Mouse (Mus musculus) 3T3-L1 (cell line): ENCODE results near the gene Oit3.

Experiments used
- DNase-seq: peaks from one replicate; pipeline ENCODE4 v3.0.0-alpha.2; 2015; ENCODE audit warnings: low read depth, low spot score

Oit3 gene

DNA sequence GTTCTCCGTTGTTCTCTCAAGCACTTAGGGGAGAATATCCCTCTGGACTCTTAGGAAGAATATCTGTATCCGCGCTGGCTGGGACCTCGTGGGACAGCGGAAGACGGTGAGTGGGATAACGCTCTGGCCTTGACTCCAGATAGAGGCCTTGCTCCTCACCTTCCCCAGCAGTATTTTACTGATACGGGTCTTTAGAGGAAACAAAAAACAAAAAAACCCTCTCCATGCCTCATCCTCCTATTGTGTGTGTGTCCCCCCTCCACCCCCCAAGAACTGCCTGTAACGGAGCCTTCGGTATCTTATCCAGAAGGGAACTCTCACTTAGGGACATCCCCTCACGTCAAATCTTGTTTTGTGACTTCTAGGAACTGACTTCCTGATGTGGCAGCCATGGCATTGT, at the start of gene Oit3:
TSS of gene Oit3 (minus strand) at position 44 of the 400 bp plus-strand sequence.
- DNase-seq: no peak

DNA sequence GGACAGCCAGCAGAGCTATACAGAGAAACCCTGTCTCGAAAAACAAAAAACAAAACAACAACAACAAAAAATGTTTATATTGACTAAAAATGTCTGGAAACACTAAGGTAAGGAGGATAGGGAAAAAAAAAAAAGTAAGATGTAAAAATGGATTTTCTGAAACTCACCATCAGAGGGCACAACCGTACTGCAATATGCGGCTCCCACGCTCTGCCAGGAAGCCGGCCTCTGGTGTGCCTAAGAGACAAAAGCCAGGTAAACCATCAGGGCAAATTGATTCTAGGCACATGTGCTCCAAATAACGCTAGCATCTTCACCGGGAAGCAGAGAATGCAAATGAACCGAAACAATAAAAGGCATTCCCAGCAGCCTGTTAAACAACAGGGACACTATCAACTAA, 49.3 kb upstream of the Oit3 start:
- DNase-seq: no peak

DNA sequence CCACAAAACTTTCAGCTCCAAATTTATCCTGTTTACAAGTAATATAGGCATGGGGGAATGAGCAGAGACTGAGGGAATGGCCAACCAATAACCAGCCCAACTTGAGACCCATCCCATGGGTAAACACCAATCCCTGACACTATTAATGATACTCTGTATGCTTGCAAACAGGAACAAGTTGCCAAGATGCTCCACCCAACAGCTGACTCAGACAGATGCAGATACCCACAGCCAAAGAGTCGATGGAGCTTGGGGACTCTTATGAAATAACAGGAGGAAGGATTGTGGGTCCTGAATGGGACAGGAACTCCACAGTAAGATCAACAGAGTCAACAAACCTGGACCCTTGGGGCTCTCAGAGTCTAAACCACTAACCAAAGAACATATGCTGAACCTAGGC, 47.8 kb upstream of the Oit3 start:
- DNase-seq: no peak

DNA sequence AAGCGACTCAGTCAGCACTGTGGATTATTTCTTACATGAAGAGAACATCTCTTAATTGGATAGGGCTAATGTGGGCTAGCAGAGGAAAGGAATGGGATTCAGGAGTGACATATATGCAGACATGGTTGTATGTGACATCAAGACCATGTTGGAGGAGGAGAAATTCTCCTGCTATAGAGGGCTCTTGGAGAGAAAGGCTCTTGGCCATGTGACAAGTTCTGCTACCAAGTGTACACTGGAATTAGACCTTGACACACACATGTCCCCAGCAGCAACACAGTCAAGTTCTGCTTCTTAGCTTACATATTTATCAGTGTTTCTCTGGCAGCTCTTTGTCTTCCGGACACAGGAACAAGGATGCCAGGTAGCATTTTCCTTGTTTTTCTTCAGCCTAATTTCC, 45.8 kb upstream of the Oit3 start:
- DNase-seq: no peak

DNA sequence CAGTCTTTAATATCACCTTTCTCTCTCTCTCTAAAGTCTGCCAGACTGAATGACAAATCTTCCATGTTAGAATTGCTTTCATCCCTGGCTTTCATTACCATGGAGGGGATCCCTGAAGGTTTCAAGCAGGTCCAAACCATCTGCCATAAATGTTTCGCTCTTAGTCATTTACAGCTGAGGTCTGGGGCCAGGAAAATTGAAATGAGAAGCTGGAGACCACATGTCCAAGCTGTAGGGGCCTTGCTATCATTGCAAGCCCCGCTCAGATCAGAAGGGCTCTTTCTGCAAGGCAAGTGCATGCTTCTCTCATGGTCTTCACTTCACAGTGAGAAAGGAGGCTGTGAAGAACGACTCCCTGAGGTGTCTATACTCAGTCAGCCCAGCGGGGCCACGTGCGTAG, 42.7 kb upstream of the Oit3 start:
- no peak for DNase-seq

DNA sequence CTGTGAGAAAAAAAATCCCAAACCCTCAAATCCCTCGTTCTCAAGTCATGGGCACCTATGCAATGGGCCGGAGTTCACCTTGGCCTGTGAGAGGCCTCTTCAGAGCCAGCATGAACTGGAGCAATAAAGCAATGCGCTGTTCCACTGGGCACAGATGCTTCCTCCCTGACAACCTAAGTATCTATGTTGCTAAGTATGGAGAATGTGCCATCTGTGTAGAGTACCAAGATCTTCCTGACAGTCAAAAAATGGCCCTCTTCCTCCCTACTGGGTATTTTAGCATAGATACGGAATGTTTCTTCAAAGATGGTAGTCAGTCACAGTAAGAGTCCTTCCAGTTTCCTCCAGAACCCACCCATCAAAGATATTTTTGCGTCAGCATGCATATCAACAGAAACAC, 39.8 kb upstream of the Oit3 start:
- no peak for DNase-seq

DNA sequence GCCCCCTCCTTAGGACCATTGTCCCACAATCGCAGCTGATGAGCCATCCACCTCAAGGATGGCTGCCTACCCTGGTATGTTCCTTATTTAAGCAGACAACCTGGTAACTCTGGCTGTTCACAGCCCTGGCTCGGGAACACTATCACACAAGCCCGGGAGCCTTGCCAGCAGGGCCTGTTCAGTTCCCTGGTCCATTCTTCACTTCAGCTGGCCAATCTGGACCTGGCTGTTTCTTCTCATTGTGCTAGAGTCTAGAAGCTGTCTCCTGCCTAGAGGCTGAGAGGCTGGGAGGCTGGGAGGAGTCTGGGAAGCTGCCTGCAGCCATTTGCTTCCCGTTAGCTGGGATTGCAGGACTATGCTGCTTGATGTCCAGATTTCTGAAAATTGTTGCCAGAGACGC, 28.9 kb upstream of the Oit3 start:
- DNase-seq: no peak

DNA sequence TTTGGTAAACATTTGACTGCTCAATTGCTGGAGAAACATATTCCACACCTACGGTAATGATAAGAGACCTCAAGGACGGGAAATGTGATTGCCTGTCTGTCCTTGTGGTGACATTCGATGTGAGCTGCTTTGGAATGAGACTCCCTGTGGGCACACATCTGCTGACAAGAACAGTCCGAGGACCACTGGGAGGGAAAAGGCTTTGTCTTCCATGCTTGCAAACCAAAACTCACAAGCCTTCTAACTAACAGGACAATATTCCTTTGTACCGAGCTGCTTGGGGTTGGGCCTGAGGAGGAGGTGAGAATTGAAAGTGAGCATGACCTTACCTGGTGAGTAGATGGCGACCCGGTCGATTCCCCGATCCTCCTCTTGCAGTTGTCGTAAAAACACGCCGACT, 25.7 kb upstream of the Oit3 start:
- no peak for DNase-seq

DNA sequence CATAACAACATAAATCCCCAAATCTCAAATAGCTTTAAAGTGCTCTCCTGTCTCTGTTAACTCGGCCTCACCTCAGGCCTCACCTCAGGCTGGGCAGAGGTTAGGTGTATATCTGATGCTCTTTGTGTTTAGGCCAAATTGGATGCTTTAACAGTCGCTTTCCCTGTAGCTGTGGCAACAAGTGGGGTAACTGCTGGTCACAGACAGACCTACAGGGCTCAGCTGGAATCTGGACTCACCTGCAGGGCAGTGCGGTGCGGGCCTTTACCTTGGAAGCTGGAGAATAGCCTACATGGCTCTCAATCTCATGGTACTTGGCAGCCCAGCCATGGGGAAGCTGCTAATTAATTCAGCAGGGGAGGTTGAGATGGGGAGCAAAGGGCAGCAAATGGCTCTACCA, 25.0 kb upstream of the Oit3 start:
- no peak for DNase-seq

DNA sequence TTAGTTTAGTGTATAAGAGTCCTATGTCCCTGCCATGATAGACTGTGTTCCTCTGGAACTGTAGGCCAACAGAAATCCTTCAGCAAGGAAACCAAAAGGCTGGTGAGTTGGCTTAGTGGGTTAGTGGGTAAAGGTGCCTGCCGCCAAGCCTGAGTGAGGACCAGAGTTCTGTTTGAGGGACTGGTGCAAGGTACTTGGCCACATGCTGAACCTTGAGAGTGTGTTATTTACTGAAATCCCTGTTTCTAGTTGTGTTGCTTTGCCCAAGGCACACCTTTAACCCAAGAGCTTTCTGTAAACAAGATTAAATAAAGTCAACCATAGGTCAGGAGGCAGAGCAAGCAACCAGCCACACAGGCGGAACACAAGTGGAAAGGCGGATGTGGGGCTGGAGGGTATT, 24.0 kb upstream of the Oit3 start:
- no peak for DNase-seq

DNA sequence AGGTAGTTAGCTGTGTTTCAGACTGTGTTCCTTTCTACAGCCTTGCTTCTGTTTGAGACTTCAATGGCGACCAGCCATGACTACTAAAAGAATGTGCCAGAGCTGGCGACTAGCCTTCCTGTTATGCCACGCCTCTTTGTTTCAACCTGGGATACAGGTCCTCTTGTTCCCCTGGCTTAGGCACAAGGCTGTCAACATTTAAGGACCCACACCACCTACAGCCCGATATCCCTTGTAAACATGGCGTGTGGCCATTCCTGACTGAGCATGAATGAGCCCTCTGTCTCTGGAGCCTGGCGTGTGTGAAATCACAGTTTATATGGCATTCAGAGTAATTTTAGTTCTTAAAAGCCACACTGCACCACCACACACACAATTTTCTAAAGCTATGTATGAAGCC, 20.7 kb upstream of the Oit3 start:
- DNase-seq: no peak

DNA sequence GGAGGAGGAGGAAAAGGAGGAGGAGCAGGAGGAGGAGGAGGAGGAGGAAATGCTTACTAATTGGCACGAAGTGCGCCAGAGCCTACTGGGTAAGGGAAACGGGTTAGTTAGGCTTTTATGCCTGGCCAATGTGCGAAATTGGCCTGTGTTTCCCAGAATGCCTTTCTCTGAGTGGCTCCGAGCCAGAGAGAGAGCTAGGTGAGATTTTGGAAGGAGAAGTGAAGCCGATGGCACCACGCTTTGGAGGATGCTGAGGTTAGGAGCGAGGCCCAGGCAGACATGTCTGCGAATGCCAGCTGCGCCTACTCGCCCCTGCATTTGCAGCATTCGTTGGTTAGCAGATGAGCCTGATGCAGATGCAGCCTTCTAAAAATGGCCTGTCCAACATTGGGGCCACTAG, 18.2 kb upstream of the Oit3 start:
- no peak for DNase-seq

DNA sequence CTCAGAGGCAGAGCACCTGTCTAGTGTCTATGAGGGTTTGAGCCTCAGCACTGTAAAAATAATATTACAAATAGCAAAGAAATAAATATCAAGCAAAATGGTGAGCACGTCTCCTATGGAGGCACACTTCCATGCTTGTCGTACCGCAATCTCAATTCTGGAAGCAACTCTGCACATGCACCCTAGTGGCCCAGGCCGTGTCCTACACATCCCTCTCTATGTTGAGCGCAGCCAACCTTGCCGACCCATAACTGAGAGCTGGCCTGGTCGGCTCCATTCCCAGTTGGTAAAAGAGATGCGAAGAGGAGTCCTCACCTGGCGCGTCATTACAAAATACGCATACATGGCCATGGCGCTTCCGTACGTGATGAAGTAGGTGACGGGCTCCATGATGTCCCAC, 13.1 kb upstream of the Oit3 start:
- DNase-seq: no peak

DNA sequence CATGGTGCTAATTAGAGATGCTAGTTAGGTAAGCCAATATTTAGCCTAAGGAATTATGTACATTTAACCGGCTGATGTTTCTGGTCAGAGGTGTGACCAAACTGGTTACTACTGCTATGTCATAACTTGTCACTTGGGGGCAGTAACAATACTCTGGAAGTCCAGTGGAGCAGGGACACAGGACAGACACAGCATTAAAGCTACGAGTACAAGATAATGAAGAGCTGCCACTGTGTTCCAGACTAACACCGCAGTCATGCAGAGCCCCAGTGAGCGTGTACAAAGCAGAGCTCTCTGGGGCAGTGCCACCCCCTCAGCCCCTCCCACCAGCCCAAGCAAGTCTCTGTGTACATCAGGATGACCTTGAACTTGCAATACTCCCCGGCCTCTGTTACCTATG, 10.3 kb upstream of the Oit3 start:
- peak; percentile 71 for DNase-seq

DNA sequence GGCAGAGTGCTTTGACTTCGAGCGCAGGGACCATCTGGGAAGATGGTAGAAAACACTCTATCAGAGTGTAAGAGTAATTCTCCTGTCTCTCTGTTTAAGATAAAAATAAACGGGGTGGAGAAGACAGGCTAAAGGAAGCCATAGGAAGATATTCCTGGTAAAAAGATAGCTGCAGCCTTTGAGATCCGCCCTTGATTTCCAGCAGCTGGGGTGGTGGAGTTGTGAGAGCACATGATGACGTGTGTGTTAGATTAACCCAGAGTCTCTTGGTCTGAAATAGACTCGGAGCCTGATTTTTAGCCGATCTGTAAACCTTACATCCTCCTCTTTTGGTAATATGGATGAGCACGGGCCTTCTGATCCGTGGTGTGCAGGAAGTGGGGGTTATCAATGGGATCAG, 6.0 kb upstream of the Oit3 start:
- DNase-seq: no peak

DNA sequence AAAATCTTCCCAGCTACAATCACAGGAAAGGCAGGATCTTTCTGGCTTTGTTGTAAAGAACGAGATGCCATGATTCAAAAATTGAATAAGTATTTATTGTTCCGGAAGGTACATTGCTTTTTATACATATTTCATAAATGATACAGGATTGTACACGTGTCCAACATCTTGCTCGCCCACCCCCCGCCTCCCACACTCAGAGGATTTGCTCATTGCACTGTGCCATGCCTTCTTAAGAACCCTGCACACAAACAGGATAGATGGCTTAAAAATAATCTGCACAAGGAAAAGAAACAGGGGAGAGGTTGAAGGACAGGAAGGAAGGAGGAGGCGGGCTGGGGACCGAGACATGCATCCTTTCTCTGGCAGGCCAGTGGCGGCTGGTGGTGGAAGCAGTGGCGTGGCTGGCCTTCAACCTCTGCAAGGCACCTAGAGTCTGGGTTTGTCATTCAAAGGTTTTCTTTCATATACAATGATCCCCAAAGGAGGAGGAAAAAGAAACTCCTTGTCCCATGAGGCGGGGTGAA, 5.4 kb upstream of the Oit3 start:
- DNase-seq: no peak

DNA sequence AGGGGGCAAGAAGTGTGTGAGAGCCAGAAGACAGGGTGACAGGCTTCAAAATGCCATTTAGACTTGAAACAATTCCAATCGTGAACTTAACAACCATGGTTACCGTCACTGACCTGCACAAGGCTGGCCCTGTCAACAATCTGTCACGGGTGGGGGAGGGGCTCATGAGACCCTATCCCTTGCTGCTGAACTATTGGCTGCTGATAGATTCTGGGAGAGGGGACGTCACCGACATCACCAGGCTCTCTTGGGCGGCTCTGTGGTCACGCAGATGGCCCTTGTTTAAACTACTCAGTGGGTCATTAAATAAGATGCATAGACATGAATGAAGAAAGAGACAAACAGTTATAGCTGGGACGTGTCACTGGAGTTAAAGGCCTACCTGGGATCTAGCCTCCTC, 3.1 kb upstream of the Oit3 start:
- no peak for DNase-seq

DNA sequence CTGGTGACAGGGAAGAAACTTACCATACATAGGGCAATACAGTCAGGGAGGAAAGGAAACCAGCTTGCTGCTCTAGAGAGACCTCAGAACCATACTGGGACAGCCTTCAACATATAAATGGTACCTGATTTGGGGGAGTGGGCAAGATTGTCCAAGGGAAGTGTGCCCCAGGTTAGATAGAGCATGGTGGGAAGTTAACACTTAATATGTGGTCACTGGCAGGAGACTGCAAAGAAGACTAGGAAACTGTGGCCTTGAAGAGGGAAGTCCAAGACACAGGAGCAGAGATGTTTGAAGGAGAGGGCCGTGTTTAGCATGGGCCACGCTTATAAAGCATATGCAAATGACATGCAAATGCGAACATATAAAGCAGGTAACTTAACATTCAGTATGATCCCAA, 2.5 kb upstream of the Oit3 start:
- no peak for DNase-seq

DNA sequence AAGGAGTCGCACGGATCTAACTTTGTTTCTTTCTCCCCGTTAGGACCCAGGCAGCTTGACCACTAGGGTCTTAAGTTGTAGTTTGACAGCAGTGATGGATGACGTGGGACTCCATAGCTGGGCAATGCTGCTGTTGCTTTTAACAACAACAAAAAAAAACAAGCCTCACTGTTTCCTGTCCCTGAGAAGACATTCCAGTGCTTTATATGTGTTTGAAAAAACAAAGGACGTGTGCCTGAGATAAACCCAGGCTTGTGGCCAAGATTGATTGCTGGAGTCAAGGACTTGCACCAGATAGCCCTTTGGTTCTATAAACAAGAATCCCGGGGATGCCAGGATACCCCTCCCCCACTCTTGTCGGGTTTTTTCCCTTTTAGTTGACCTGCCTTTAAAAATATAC, 1.6 kb upstream of the Oit3 start:
- DNase-seq: no peak

DNA sequence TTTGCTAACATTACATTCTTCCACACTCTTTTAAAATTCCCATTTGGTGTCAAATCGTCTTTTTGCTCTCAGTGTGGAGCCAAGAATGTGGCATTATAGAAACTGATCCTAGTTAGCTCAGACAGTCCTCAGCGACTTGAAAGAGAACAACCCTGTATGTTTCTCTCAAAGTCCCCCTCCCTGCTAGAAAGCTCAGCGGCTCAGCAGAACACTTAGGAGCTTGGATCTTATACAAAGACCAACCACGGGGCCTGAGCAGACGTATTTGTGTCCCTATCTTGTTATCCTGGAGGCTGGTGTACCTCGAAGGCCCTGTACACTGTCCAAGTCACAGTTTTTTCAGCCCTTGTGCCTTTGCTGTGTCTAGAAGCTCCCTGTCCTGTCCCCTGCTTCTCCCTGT, 1.4 kb downstream of the Oit3 start:
- no peak for DNase-seq

DNA sequence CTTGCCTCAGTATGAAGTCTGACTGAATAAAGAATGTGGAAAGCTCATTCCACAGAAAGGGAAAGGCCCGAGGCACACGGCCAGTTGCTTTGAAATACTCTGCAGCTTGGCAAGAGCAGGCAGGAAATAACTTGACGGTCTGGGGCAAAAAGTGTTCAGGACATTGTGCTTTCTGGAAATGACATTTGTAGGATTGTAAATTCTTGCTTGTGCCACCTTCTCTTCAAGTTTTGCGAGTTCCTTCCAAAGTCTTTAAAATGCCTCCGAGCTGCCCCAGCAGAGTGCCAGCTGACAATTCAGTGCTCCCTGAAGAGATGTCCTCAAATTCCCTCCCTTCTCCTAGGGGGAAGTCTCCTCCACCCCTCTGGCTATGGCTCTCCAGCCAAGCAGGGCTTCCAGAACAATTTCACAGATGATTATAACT, 2.1 kb downstream of the Oit3 start:
- DNase-seq: peak; percentile 59

DNA sequence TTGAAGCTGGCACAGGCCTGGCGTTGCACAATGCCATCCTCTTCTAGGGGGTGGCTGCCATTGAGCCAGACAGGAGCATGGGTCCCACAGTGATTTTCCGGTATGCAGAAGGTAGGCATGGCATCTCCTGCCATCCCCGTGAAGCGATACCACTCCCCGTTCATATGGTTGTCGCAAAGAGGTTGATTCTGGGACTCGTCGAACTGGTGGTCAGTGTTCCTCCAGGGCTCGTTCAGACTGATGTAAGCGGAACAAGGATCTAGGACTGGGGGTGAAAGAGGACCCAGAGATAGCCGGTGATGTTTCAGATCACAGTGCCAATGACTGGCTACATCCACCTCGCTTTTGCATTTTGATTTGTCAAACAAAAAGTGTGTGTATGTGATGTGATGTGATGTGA, 2.9 kb downstream of the Oit3 start:
- DNase-seq: no peak

DNA sequence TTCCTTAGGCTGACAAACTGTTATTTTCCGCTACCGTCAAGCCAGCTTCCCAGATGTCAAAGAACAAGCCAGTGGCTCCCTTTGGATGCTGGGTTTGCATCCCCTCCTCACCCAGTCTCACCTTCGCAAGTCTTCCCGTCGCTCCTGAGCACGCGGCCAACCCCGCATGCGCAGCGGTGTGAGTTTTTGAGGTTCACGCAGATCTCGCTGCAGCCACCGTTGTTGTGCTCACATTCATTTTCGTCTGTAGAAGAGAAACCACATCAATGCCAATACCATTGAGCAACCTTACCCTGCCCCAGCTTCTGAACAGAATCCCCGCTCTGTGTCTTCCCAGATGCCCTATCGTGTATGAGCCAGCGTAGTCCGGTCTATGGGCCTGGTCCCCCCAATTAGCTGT, 5.8 kb downstream of the Oit3 start:
- no peak for DNase-seq

DNA sequence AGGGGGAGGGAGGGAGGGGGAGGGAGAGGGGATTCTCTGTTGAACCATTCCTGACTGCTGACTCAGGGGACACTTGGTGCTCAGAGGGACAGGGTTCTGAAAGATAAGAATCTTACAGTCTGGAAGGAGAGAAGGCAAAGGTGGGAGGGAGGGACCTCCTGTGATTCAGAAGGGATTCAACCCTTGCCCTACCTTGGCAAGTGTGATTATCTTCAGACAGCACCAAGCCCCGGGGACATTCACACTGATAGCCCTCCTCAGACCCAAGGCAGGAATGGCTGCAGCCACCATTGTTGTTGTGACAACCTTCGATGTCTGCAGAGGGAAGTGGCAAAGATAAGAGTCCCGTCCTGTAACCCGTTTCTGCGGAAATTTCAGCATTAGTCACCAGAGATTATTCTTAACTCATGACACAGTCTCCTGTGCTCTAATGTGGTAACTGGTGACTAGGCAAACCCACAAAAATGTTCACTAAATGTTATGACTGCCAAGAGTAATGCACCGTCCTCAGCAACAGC, 10.8 kb downstream of the Oit3 start:
- DNase-seq: peak; percentile 96
